Mouse (Mus musculus): ENCODE results near the gene Large2. TPM values are rescaled to one million over a fixed set of nuclear protein-coding genes. Genes with fewer than 3 reads are reported as not detected.

Gene Large2
- polyA plus RNA-seq, 1 experiment from 2014 or later: 8.3 TPM

GRCm38 (mm10) chr2:92386821-92387570, 12.3 kb upstream of the Large2 start:
- H3K27ac ChIP-seq (ENCODE audit: low read depth, low read length): no peak overlapping the region
- no peak overlapping the region for H3K4me3 ChIP-seq (ENCODE audit: low read depth, low read length)
- no peak overlapping the region for H3K9ac ChIP-seq (ENCODE audit: low read depth, low read length)
- peaks cover 4% of the 10 kb centered on the region for H3K27me3 ChIP-seq (replicated peaks; ENCODE audit: control insufficient read depth, insufficient read depth, low read length)
- no peak for TF ChIP-seq CTCF (IDR thresholded peaks at IDR 0.05; ENCODE audit: low read depth)
- H3K9me3 ChIP-seq (ENCODE audit: control insufficient read depth): no peaks in the 10 kb centered on the region
- H3K4me2 ChIP-seq (replicated peaks; ENCODE audit: low read depth): no peak overlapping the region
- 92% methylated on average over 30 of the region's 30 CpGs for WGBS
- 0 out of 2 replicates have a peak, but pooled peaks cover 3% of the 10 kb centered on the region for H3K4me1 ChIP-seq (replicated peaks; ENCODE audit: control insufficient read depth, insufficient read depth, low read length)
- peaks cover 21% of the 10 kb centered on the region for H3K36me3 ChIP-seq (ENCODE audit: control insufficient read depth, insufficient read depth)
- no peak for ATAC-seq

GRCm38 (mm10) chr2:92385113-92386051, 10.7 kb upstream of the Large2 start:
- Histone ChIP-seq H3K9ac (ENCODE audit: low read depth, low read length) (no peak overlapping the region), H3K27me3 (replicated peaks; ENCODE audit: control insufficient read depth, insufficient read depth, low read length) (no peaks in the 10 kb centered on the region; the same call in 1 of the 2 replicates), H3K4me1 (replicated peaks; ENCODE audit: control insufficient read depth, insufficient read depth, low read length) (0 out of 2 replicates have a peak, but pooled peaks cover 3% of the 10 kb centered on the region), H3K9me3 (ENCODE audit: control insufficient read depth) (no peaks in the 10 kb centered on the region), H3K4me2 (replicated peaks; ENCODE audit: low read depth) (no peak overlapping the region), H3K27ac (ENCODE audit: low read depth, low read length) (no peak overlapping the region), H3K36me3 (ENCODE audit: control insufficient read depth, insufficient read depth) (peaks cover 37% of the 10 kb centered on the region), H3K4me3 (ENCODE audit: low read depth, low read length) (no peak overlapping the region)
- 72% methylated on average over 22 of the region's 22 CpGs for WGBS
- no peak for TF ChIP-seq CTCF (IDR thresholded peaks at IDR 0.05; ENCODE audit: low read depth)
- ATAC-seq: no peak

GRCm38 (mm10) chr2:92384101-92384500, 9.4 kb upstream of the Large2 start:
- Histone ChIP-seq H3K9me3 (ENCODE audit: control insufficient read depth) (no peaks in the 10 kb centered on the region), H3K4me3 (ENCODE audit: low read depth, low read length) (no peak overlapping the region), H3K36me3 (ENCODE audit: control insufficient read depth, insufficient read depth) (peaks cover 50% of the 10 kb centered on the region), H3K4me2 (replicated peaks; ENCODE audit: low read depth) (no peak overlapping the region), H3K27ac (ENCODE audit: low read depth, low read length) (no peak overlapping the region), H3K27me3 (replicated peaks; ENCODE audit: control insufficient read depth, insufficient read depth, low read length) (no peaks in the 10 kb centered on the region), H3K4me1 (replicated peaks; ENCODE audit: control insufficient read depth, insufficient read depth, low read length) (no peaks in the 10 kb centered on the region), H3K9ac (ENCODE audit: low read depth, low read length) (no peak overlapping the region)
- no peak for TF ChIP-seq CTCF (IDR thresholded peaks at IDR 0.05; ENCODE audit: low read depth)
- WGBS: 77% methylated on average over 4 of the region's 4 CpGs
- ATAC-seq: no peak

- ATAC-seq: no peak
- Histone ChIP-seq H3K27ac (ENCODE audit: low read depth, low read length) (no peak overlapping the region), H3K4me3 (ENCODE audit: low read depth, low read length) (no peak overlapping the region), H3K36me3 (ENCODE audit: control insufficient read depth, insufficient read depth) (peaks cover 62% of the 10 kb centered on the region), H3K9ac (ENCODE audit: low read depth, low read length) (no peak overlapping the region), H3K27me3 (replicated peaks; ENCODE audit: control insufficient read depth, insufficient read depth, low read length) (no peaks in the 10 kb centered on the region), H3K4me2 (replicated peaks; ENCODE audit: low read depth) (no peak overlapping the region), H3K9me3 (ENCODE audit: control insufficient read depth) (no peaks in the 10 kb centered on the region), H3K4me1 (replicated peaks; ENCODE audit: control insufficient read depth, insufficient read depth, low read length) (no peaks in the 10 kb centered on the region)
- TF ChIP-seq CTCF (IDR thresholded peaks at IDR 0.05; ENCODE audit: low read depth): no peak
- 87% methylated on average over 4 of the region's 4 CpGs for WGBS
Observed at GRCm38 (mm10) chr2:92382759-92383158, 8.1 kb upstream of the Large2 start.

GRCm38 (mm10) chr2:92381901-92382588, 7.4 kb upstream of the Large2 start, which contains the start of gene 1700029I15Rik:
Gene 1700029I15Rik, plus strand, starts transcription at chr2:92382538.
- no peak for TF ChIP-seq CTCF (IDR thresholded peaks at IDR 0.05; ENCODE audit: low read depth)
- Histone ChIP-seq H3K4me3 (ENCODE audit: low read depth, low read length) (no peak within 1 kb of the TSS), H3K27me3 (replicated peaks; ENCODE audit: control insufficient read depth, insufficient read depth, low read length) (no peaks in the 10 kb centered on the region), H3K9me3 (ENCODE audit: control insufficient read depth) (no peaks in the 10 kb centered on the region), H3K27ac (ENCODE audit: low read depth, low read length) (no peak within 1 kb of the TSS; the same call in 1 of the 2 replicates), H3K36me3 (ENCODE audit: control insufficient read depth, insufficient read depth) (peaks cover 68% of the 10 kb centered on the region), H3K9ac (ENCODE audit: low read depth, low read length) (no peak within 1 kb of the TSS), H3K4me1 (replicated peaks; ENCODE audit: control insufficient read depth, insufficient read depth, low read length) (no peaks in the 10 kb centered on the region), H3K4me2 (replicated peaks; ENCODE audit: low read depth) (no peak within 1 kb of the TSS)
- WGBS: 87% methylated on average over 5 of the region's 5 CpGs
- ATAC-seq: no peak

Measured in intestine, postnatal 0 days (tissue).